Mouse (Mus musculus): Measurements from ENCODE around the gene Bloc1s1. TPM values are rescaled to one million over a fixed set of nuclear protein-coding genes. Genes with fewer than 3 reads are reported as not detected.

Bloc1s1 gene
- polyA plus RNA-seq, 1 experiment from 2014 or later: 191 TPM

- Histone ChIP-seq H3K4me1 (replicated peaks; ENCODE audit: control insufficient read depth, insufficient read depth, low read length) (no peaks in the 10 kb centered on the region; the same call in 1 of the 2 replicates), H3K4me3 (ENCODE audit: low read depth, low read length) (no peak overlapping the region), H3K9ac (ENCODE audit: low read length) (no peak overlapping the region), H3K4me2 (ENCODE audit: low read depth, low read length, severe bottlenecking) (no peak overlapping the region), H3K27me3 (ENCODE audit: control insufficient read depth, insufficient read depth, low read length) (no peaks in the 10 kb centered on the region), H3K27ac (ENCODE audit: low read depth, low read length) (no peak overlapping the region), H3K36me3 (ENCODE audit: control insufficient read depth, insufficient read depth, low read length) (no peaks in the 10 kb centered on the region), H3K9me3 (ENCODE audit: control insufficient read depth, low read length) (no peaks in the 10 kb centered on the region)
- 87% methylated on average over 6 of the region's 6 CpGs for WGBS
- ATAC-seq (replicated peaks; ENCODE audit: low FRiP score) (no peak), DNase-seq (ENCODE audit: low spot score) (no peak)
These were observed 6.4 kb downstream of the Bloc1s1 start for GRCm38 (mm10) chr10:128917400-128917799.

GRCm38 (mm10) chr10:128916665-128917064 lies 7.2 kb downstream of the Bloc1s1 start:
- Histone ChIP-seq H3K4me3 (ENCODE audit: low read depth, low read length) (no peak overlapping the region), H3K4me1 (replicated peaks; ENCODE audit: control insufficient read depth, insufficient read depth, low read length) (no peaks in the 10 kb centered on the region; the same call in 1 of the 2 replicates), H3K36me3 (ENCODE audit: control insufficient read depth, insufficient read depth, low read length) (no peaks in the 10 kb centered on the region), H3K27me3 (ENCODE audit: control insufficient read depth, insufficient read depth, low read length) (no peaks in the 10 kb centered on the region), H3K9me3 (ENCODE audit: control insufficient read depth, low read length) (no peaks in the 10 kb centered on the region), H3K4me2 (ENCODE audit: low read depth, low read length, severe bottlenecking) (no peak overlapping the region), H3K9ac (ENCODE audit: low read length) (no peak overlapping the region), H3K27ac (ENCODE audit: low read depth, low read length) (no peak overlapping the region)
- ATAC-seq (replicated peaks; ENCODE audit: low FRiP score) (no peak), DNase-seq (ENCODE audit: low spot score) (no peak)
- WGBS: 95% methylated on average over 3 of the region's 3 CpGs

DNA sequence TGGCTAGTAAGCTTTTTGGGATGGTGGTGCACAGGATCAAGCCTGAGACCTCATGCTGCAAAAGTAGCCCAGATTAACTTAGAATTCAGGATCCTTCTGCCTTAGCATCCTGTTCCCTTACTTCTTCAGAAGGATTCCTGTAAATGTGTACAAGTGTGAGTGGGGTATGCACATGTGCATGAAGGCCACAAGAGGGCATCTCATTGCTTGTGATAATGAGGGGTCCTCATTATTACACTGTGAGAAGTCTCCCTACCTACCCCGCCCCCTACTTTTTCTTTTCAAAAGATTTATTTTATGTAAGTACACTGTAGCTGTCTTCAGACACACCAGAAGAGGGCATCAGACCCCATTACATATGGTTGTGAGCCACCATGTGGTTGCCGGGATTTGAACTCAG lies 8.3 kb downstream of the Bloc1s1 start:
- H3K4me1 ChIP-seq (replicated peaks; ENCODE audit: control insufficient read depth, insufficient read depth, low read length): no peaks in the 10 kb centered on the region; the same call in 1 of the 2 replicates
- no peaks in the 10 kb centered on the region for H3K9me3 ChIP-seq (ENCODE audit: control insufficient read depth, low read length)
- ATAC-seq (replicated peaks; ENCODE audit: low FRiP score) (no peak), DNase-seq (ENCODE audit: low spot score) (no peak)
- H3K27me3 ChIP-seq (ENCODE audit: control insufficient read depth, insufficient read depth, low read length): no peaks in the 10 kb centered on the region
- no peak overlapping the region for H3K4me3 ChIP-seq (ENCODE audit: low read depth, low read length)
- no peak overlapping the region for H3K4me2 ChIP-seq (ENCODE audit: low read depth, low read length, severe bottlenecking)
- 88% methylated on average over 2 of the region's 2 CpGs for WGBS
- no peak overlapping the region for H3K9ac ChIP-seq (ENCODE audit: low read length)
- H3K36me3 ChIP-seq (ENCODE audit: control insufficient read depth, insufficient read depth, low read length): no peaks in the 10 kb centered on the region
- H3K27ac ChIP-seq (ENCODE audit: low read depth, low read length): no peak overlapping the region

DNA sequence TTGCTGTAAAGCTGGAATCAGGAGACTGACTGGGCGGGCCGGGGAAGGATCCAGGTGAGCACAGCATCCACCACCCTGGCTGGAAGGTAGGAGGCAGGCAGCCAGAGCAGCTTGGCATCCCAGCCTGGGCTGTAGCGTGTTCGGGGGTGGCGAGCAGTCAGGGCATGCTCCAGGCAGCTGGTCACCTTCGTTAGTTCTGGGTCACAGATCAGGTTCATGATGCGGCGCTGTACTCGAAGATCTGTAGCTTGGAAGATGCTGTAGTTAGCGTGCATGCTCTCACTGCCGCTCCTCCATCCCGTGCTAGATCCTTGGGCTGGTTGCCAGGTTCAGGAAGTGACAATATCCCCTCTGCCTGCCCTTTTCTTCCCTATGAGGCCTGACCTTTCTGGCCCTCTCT lies 10.1 kb downstream of the Bloc1s1 start:
- no peak overlapping the region for H3K9ac ChIP-seq (ENCODE audit: low read length)
- WGBS: 80% methylated on average over 12 of the region's 12 CpGs
- DNase-seq (ENCODE audit: low spot score): no peak

DNA sequence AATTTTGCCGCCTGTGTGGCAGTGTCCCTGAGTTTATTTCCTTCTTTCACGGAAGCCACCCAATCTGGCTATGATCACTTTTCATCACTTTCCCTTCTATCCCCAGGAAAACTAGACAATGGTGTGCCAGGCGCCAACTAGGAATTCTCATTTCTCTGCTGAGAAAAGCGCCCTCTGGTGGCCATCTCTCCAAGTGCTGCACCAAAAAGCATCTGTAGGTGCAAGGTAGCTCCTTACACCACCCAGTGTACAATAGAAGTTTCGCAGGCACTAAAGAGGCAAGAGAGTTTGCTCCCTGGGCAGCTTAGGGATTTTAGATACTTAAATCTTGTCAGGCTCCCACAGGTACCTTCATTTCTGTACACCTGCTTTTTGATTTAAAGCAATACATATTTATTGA lies 10.6 kb downstream of the Bloc1s1 start:
- WGBS: 8% methylated on average over 5 of the region's 5 CpGs
- Histone ChIP-seq H3K9ac (ENCODE audit: low read length) (no peak overlapping the region), H3K27ac (ENCODE audit: low read depth, low read length) (no peak overlapping the region), H3K4me2 (ENCODE audit: low read depth, low read length, severe bottlenecking) (no peak overlapping the region), H3K36me3 (ENCODE audit: control insufficient read depth, insufficient read depth, low read length) (no peaks in the 10 kb centered on the region), H3K9me3 (ENCODE audit: control insufficient read depth, low read length) (no peaks in the 10 kb centered on the region), H3K27me3 (ENCODE audit: control insufficient read depth, insufficient read depth, low read length) (no peaks in the 10 kb centered on the region), H3K4me1 (replicated peaks; ENCODE audit: control insufficient read depth, insufficient read depth, low read length) (peaks cover 3% of the 10 kb centered on the region; the same call in 1 of the 2 replicates), H3K4me3 (ENCODE audit: low read depth, low read length) (no peak overlapping the region)
- peak; percentile 52 for ATAC-seq (replicated peaks; ENCODE audit: low FRiP score)
- DNase-seq (ENCODE audit: low spot score): peak; percentile 95

More for the DNA sequence above, 10.1 kb downstream of the Bloc1s1 start:
- H3K4me3 ChIP-seq (ENCODE audit: low read depth, low read length): no peak overlapping the region
- 0 out of 2 replicates have a peak, but pooled peaks have one; percentile 7 for ATAC-seq (replicated peaks; ENCODE audit: low FRiP score)
- H3K4me1 ChIP-seq (replicated peaks; ENCODE audit: control insufficient read depth, insufficient read depth, low read length): peaks cover 3% of the 10 kb centered on the region; the same call in 1 of the 2 replicates
- H3K36me3 ChIP-seq (ENCODE audit: control insufficient read depth, insufficient read depth, low read length): no peaks in the 10 kb centered on the region
- no peaks in the 10 kb centered on the region for H3K9me3 ChIP-seq (ENCODE audit: control insufficient read depth, low read length)
- no peaks in the 10 kb centered on the region for H3K27me3 ChIP-seq (ENCODE audit: control insufficient read depth, insufficient read depth, low read length)
- no peak overlapping the region for H3K4me2 ChIP-seq (ENCODE audit: low read depth, low read length, severe bottlenecking)
- H3K27ac ChIP-seq (ENCODE audit: low read depth, low read length): no peak overlapping the region

GRCm38 (mm10) chr10:128912791-128913190 lies 11.0 kb downstream of the Bloc1s1 start:
- Histone ChIP-seq H3K4me3 (ENCODE audit: low read depth, low read length) (no peak overlapping the region), H3K9ac (ENCODE audit: low read length) (no peak overlapping the region), H3K27ac (ENCODE audit: low read depth, low read length) (no peak overlapping the region), H3K4me2 (ENCODE audit: low read depth, low read length, severe bottlenecking) (no peak overlapping the region), H3K27me3 (ENCODE audit: control insufficient read depth, insufficient read depth, low read length) (no peaks in the 10 kb centered on the region), H3K9me3 (ENCODE audit: control insufficient read depth, low read length) (no peaks in the 10 kb centered on the region), H3K4me1 (replicated peaks; ENCODE audit: control insufficient read depth, insufficient read depth, low read length) (peaks cover 3% of the 10 kb centered on the region; the same call in 1 of the 2 replicates), H3K36me3 (ENCODE audit: control insufficient read depth, insufficient read depth, low read length) (no peaks in the 10 kb centered on the region)
- WGBS: 81% methylated on average over 4 of the region's 4 CpGs
- DNase-seq (ENCODE audit: low spot score): no peak
- no peak for ATAC-seq (replicated peaks; ENCODE audit: low FRiP score)

DNA sequence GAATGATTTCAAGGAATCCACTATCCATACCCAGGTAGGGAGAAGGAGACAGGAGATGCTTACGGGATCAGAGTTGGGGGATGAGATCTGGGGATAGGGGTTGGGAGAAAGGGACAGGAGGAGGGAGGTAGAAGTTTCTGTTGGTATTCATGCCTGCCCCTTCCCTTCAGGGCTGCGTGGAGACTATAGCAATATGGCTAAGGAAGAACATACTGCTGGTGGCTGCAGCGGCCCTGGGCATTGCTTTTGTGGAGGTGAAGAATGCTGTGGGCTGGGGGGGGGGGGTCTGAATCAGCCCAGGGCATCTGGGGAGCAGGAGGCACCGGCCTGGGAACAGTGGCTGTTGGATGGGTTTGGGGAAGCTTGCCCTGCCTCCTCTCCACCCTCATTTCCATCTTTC lies 11.6 kb downstream of the Bloc1s1 start:
- Histone ChIP-seq H3K4me1 (replicated peaks; ENCODE audit: control insufficient read depth, insufficient read depth, low read length) (peaks cover 3% of the 10 kb centered on the region; the same call in 1 of the 2 replicates), H3K4me3 (ENCODE audit: low read depth, low read length) (no peak overlapping the region), H3K9me3 (ENCODE audit: control insufficient read depth, low read length) (no peaks in the 10 kb centered on the region), H3K36me3 (ENCODE audit: control insufficient read depth, insufficient read depth, low read length) (no peaks in the 10 kb centered on the region), H3K9ac (ENCODE audit: low read length) (no peak overlapping the region), H3K27me3 (ENCODE audit: control insufficient read depth, insufficient read depth, low read length) (no peaks in the 10 kb centered on the region), H3K4me2 (ENCODE audit: low read depth, low read length, severe bottlenecking) (no peak overlapping the region), H3K27ac (ENCODE audit: low read depth, low read length) (no peak overlapping the region)
- ATAC-seq (replicated peaks; ENCODE audit: low FRiP score) (no peak), DNase-seq (ENCODE audit: low spot score) (peak; percentile 49)
- WGBS: 93% methylated on average over 4 of the region's 4 CpGs

- DNase-seq (ENCODE audit: low spot score) (peak; percentile 51), ATAC-seq (replicated peaks; ENCODE audit: low FRiP score) (no peak)
- peaks cover 3% of the 10 kb centered on the region; the same call in 1 of the 2 replicates for H3K4me1 ChIP-seq (replicated peaks; ENCODE audit: control insufficient read depth, insufficient read depth, low read length)
- WGBS: 89% methylated on average over 6 of the region's 6 CpGs
- H3K4me3 ChIP-seq (ENCODE audit: low read depth, low read length): no peak overlapping the region
- no peaks in the 10 kb centered on the region for H3K27me3 ChIP-seq (ENCODE audit: control insufficient read depth, insufficient read depth, low read length)
- no peak overlapping the region for H3K4me2 ChIP-seq (ENCODE audit: low read depth, low read length, severe bottlenecking)
- no peak overlapping the region for H3K9ac ChIP-seq (ENCODE audit: low read length)
- H3K27ac ChIP-seq (ENCODE audit: low read depth, low read length): no peak overlapping the region
- no peaks in the 10 kb centered on the region for H3K9me3 ChIP-seq (ENCODE audit: control insufficient read depth, low read length)
- no peaks in the 10 kb centered on the region for H3K36me3 ChIP-seq (ENCODE audit: control insufficient read depth, insufficient read depth, low read length)
These were observed 12.4 kb downstream of the Bloc1s1 start for GRCm38 (mm10) chr10:128911430-128911829.

All from forebrain, embryonic 11.5 days (tissue).